Mouse (Mus musculus): ENCODE data around the gene Cd164l2.

DNA sequence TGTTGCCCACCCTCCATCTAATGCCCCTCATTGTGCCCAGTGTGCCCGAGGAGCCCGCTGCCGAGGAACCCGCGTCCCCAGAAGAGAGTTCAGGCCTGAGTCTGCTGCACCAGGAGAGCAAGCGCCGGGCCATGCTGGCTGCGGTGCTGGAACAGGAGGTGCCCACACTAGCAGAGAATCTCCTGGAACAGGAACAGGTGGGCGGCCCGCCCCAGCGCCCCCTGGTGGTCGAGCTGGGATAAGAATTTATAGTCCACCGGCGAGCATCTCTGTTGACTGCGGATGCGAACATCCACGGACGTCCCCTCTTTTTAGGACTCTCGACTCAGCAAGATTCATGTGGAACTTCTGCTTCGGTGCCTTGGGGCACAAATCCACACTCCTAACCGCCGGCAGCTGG is 38.7 kb downstream of the Cd164l2 start:
- TF ChIP-seq MAX (IDR thresholded peaks at IDR 0.05) (peak; percentile 34), USF1 (IDR thresholded peaks at IDR 0.05; ENCODE audit: low read depth) (no peak), CTCF (IDR thresholded peaks at IDR 0.05; ENCODE audit: control insufficient read depth, insufficient read depth, insufficient read length) (peak; percentile 54)
